Mouse (Mus musculus) thymus, adult 2 months (tissue): ENCODE measurements at regions not wholly inside any gene's neighbourhood (a gene's known extent, or its start where the extent isn't known, plus 50 kb on each side); places are given as distances from the start of the nearest gene placed in this dataset.

Experiments
- DNase-seq: peaks from one replicate; pipeline ENCODE4 v3.0.0; 2021
- H3K27ac ChIP-seq: fragments of 200-500 bp; 2 replicates; pipeline ENCODE4 v1.5.1; 2012; ENCODE audit warnings: low read length, control low read depth; ENCODE audit not compliant: control insufficient read depth, insufficient read depth
- H3K27me3 ChIP-seq: fragments of 200-500 bp; 2 replicates; pipeline ENCODE4 v1.6.1; 2012; ENCODE audit warnings: mild to moderate bottlenecking, low read length, moderate library complexity, mixed read lengths; ENCODE audit not compliant: control insufficient read depth, insufficient read depth
- H3K36me3 ChIP-seq: fragments of 200-500 bp; 2 replicates; pipeline ENCODE4 v1.6.1; 2012; ENCODE audit warnings: mild to moderate bottlenecking, low read length, moderate library complexity; ENCODE audit not compliant: control insufficient read depth, insufficient read depth
- H3K4me1 ChIP-seq: fragments of 200-500 bp; replicated peaks from 2 replicates; pipeline ENCODE4 v1.6.1; 2012; ENCODE audit warnings: low read length; ENCODE audit not compliant: control insufficient read depth, insufficient read depth
- H3K4me3 ChIP-seq: fragments of 200-500 bp; 2 replicates; pipeline ENCODE4 v1.5.1; 2012; ENCODE audit warnings: mild to moderate bottlenecking, low read length, control low read depth, moderate library complexity; ENCODE audit not compliant: control insufficient read depth, insufficient read depth
- CTCF ChIP-seq: fragments of 200-500 bp; IDR thresholded peaks from 2 replicates; pipeline ENCODE4 v1.5.1; 2012; ENCODE audit warnings: mild to moderate bottlenecking, control low read depth, low read length, moderate library complexity, borderline replicate concordance; ENCODE audit not compliant: control insufficient read depth, poor library complexity, insufficient read depth; ENCODE audit errors: extremely low read depth
- POLR2A ChIP-seq: fragments of 200-500 bp; IDR thresholded peaks from 2 replicates; pipeline ENCODE4 v1.6.1; 2012; ENCODE audit warnings: mild to moderate bottlenecking, low read length, control low read depth, moderate library complexity; ENCODE audit not compliant: control insufficient read depth, poor library complexity, insufficient read depth; ENCODE audit errors: extremely low read depth
- WGBS: fragments of 180-500 bp; shearing (Covaris S2); methylation state at CpG from one replicate; pipeline ENCODE4 v1.1.7; 2018; 5-methylcytosine and 5-hydroxymethylcytosine counted together

DNA sequence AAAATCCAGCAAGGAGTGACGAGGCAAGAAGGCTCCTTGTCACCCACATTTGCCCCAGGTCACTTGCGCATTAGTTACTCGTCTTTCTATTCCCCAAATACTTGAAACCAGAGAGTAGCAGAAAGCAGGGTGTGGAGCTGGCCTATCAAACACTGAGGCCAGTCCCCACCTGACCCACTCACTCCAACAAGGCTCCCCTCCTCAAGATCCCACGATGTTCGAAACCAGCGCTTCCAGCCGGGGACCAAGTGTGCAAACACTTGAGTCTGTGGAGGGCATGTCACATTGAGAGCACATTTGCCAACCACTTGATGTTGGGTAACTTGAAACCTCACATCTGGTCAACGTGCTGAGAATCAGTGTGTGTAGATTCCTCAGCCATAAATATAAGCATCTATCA is 148.4 kb upstream of the Sdk2 start:
- no peak for DNase-seq
- WGBS = 86% methylated on average over 8 of the region's 8 CpGs
- Histone ChIP-seq H3K4me1 (peaks cover 5% of the 10 kb centered on the region), H3K27me3 (no peaks in the 10 kb centered on the region; the same call in 1 of the 2 replicates), H3K36me3 (no peaks in the 10 kb centered on the region), H3K4me3 (no peak overlapping the region), H3K27ac (no peak overlapping the region)
- TF ChIP-seq POLR2A = no peak
- TF ChIP-seq CTCF = no peak

DNA sequence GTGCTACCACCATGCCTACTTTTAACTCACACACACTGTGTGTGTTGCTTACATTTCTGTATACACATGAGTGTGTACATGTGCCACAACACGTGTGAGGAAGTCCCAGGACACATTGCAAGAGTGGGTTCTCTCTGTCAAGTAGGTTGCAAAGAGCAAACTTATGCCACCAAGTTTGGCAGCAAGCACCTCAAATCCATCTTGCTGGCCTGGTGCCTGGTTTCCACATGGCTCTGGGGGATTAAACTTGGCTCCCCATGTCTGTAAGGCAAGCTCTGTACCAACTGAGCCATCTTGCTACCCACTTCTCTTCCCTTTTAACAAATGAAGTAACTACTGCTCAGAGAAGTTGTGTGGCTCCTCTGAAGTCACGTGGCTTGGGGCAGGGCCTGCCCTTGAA is 145.3 kb upstream of the Sdk2 start:
- Histone ChIP-seq H3K27me3 (no peaks in the 10 kb centered on the region), H3K36me3 (no peaks in the 10 kb centered on the region), H3K4me3 (no peak overlapping the region), H3K4me1 (peaks cover 15% of the 10 kb centered on the region), H3K27ac (no peak overlapping the region)
- 83% methylated on average over 2 of the region's 2 CpGs for WGBS
- DNase-seq = no peak
- TF ChIP-seq CTCF = no peak
- TF ChIP-seq POLR2A = no peak

DNA sequence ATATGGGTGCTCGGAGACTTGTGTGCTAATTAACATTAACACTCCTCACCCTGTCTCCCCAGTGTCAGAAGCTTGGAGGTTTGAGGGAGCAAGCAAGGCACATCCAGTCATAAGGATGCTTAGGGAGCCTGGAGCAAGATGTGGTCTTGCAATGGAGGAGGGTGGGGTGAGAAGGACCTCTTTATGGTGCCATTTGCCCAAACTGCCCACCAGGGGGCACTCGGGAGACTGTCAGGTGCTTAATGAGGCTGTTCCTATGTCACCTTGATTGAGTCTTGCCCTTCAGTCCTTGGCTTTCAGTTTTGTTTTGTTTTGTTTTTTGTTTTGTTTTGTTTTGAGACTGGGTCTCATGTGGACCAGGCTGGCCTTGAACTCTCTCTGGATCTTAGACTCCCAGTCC is 138.3 kb upstream of the Sdk2 start:
- peak; percentile 88 for DNase-seq
- no peak overlapping the region for H3K4me3 ChIP-seq
- H3K36me3 ChIP-seq = no peaks in the 10 kb centered on the region
- H3K4me1 ChIP-seq = peaks cover 14% of the 10 kb centered on the region
- H3K27ac ChIP-seq = no peak overlapping the region
- TF ChIP-seq CTCF (peak; percentile 60; the same call in 1 of the 2 replicates), POLR2A (no peak)
- H3K27me3 ChIP-seq = no peaks in the 10 kb centered on the region
- WGBS = 49% methylated on average over 2 of the region's 2 CpGs

DNA sequence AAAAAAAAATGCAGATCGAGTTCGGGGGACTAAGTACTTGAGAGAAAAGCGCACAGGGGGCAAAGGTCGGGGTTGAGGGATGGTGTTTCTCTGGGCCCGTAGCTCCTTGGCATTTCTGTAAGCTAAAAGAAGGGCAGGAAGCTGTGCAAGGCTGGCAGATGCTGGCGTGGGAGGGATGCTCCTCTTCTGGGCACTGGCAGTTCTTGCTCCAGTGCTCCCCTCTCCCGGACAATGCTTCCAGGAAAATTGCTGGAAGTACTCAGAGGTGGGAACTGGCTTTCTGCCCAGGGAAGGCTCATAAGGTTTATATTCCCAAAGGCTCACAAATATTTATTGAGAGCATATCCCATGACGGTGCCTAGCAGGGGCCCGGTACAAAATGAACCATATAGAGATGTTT is 136.6 kb upstream of the Sdk2 start:
- 94% methylated on average over 9 of the region's 9 CpGs for WGBS
- no peak for DNase-seq
- no peaks in the 10 kb centered on the region for H3K36me3 ChIP-seq
- peaks cover 14% of the 10 kb centered on the region for H3K4me1 ChIP-seq
- no peak overlapping the region for H3K27ac ChIP-seq
- no peak overlapping the region for H3K4me3 ChIP-seq
- no peak for TF ChIP-seq CTCF
- no peak for TF ChIP-seq POLR2A
- H3K27me3 ChIP-seq = no peaks in the 10 kb centered on the region

DNA sequence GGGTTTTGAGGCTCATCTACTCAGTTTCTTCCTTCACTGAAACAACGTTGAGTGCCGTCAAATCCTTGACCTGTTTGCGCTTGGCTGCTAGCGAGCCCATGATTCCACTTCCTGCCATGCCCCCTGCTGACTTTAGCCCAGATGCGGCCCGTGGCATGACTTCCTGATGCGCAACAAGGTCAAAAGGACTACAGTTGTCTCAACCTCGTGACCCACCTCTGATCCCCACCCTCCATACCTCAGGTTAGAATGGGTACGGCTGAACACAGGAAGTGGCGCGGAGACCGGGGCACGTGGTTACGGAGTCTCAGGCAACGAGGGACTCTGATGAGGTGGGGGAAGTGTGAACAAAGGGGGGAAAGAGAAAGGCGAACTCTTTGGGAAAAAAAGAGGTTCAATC is 135.6 kb upstream of the Sdk2 start:
- H3K27me3 ChIP-seq = no peaks in the 10 kb centered on the region
- H3K4me3 ChIP-seq = no peak overlapping the region
- 80% methylated on average over 16 of the region's 16 CpGs for WGBS
- no peak for TF ChIP-seq CTCF
- TF ChIP-seq POLR2A = no peak
- DNase-seq = no peak
- no peak overlapping the region for H3K27ac ChIP-seq
- H3K36me3 ChIP-seq = no peaks in the 10 kb centered on the region
- peaks cover 15% of the 10 kb centered on the region for H3K4me1 ChIP-seq

DNA sequence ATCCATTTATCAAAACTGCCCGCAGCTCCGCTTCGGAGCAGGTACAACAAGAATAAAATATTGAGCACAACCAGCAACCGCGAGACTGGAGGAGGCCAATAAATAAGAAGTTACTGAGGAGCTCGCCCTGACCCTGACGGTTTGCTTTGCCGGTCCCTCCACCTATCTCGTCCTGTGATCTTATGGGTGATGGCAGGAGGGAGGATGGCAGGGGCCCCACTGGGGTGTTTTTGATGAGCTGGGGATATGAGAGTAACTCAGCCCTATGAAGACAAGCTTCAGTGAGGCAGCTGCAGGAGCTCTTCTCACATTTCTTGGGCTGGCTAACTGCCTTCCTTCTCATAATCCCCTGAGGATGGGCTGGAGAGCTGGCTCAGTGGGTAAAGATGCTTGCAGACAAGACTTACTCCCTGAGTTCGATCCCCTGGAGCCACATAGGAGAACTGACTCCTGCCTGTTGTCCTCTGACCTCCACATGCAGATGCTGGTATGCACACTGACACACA is 132.3 kb upstream of the Sdk2 start:
- TF ChIP-seq POLR2A = no peak
- no peak for TF ChIP-seq CTCF
- no peak for DNase-seq
- 62% methylated on average over 10 of the region's 10 CpGs for WGBS
- Histone ChIP-seq H3K36me3 (no peaks in the 10 kb centered on the region), H3K27ac (no peak overlapping the region), H3K4me3 (no peak overlapping the region), H3K4me1 (peaks cover 11% of the 10 kb centered on the region), H3K27me3 (no peaks in the 10 kb centered on the region)
